Comparison of ENCODE assay signal across 9 mouse cellular contexts in the genomic region with DNA sequence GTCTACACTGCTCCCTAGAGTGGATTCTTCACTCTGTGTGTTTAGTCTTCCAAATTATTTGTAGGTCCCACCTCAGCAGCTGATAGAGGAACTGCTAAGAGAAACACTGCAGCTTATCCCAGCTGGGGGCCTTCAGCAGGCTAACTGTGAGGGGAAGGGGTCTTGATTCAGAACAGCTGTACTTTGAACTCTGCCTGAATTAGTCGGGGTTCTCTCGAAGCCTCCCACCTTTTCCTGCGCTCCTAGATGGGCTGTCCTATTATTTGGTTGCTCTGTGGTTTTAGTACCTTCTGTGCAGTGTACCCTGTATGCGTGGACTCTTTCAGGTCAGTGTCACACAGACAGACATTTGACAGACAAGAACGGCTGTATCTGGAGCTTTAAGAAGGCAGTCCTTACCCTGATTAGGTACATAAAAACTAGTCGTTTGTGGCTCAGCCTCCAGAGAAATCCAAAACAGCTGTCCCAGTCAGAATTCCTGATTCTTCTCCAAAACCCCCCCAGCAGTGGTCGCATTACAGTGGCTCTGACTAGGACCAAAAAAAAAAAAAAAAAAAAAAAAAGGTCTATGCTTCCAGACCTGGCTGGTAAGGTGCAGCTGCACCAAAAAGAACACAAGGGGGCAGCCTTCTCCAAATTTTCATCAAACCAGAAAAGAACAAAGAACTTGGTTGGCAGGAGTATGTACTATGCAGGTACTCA.
A peak's percentile ranks its signal among the peaks of the same experiment; 100 is the strongest.
DNase-seq lines count a peak whose midpoint lies in the region; ATAC-seq and TF ChIP-seq lines count a peak whose summit lies in the region.
"Had no signal": no experiment of that assay in that cellular context is flagged by ENCODE, and none has a peak within 500 bp of the region (broad histone marks: within the 10 kb centered on the region; RNA-seq: fewer than 3 reads in every experiment).

No protein-coding gene starts in this region.

- no peaks in the 10 kb centered on the region for H3K4me1 ChIP-seq in spleen, adult 2 months (ENCODE audit: control insufficient read depth, insufficient read depth, insufficient read length)
- peaks cover 71% of the 10 kb centered on the region for H3K4me1 ChIP-seq in limb, embryonic 10.5 days
- H3K4me1 ChIP-seq in midbrain, postnatal 0 days (ENCODE audit: insufficient read depth, low read length) = no peaks in the 10 kb centered on the region

- TF ChIP-seq POLR2A in spleen, adult 2 months (IDR thresholded peaks at IDR 0.05; ENCODE audit: low read depth, low read length) = no peak

- 72% methylated on average over 7 of the region's 7 CpGs for whole genome bisulfite sequencing in spleen, adult 2 months
- 14% methylated on average over 7 of the region's 7 CpGs for WGBS in limb, embryonic 10.5 days
- WGBS in midbrain, postnatal 0 days = 30% methylated on average over 7 of the region's 7 CpGs

- no peaks in the 10 kb centered on the region for H3K27me3 ChIP-seq in spleen, adult 2 months (ENCODE audit: control insufficient read depth, insufficient read depth, low read length)
- H3K27me3 ChIP-seq in limb, embryonic 10.5 days (ENCODE audit: low read depth, poor library complexity, severe bottlenecking) = no peaks in the 10 kb centered on the region
- H3K27me3 ChIP-seq in midbrain, postnatal 0 days (ENCODE audit: insufficient read depth, low read length) = no peaks in the 10 kb centered on the region

- DNase-seq in spleen, adult 2 months (ENCODE audit: low read depth in 1 of 2, low spot score in 2 of 2) = peak; percentile 21 to 41
- DNase-seq in spleen, adult 12 weeks (ENCODE audit: low spot score) = no peak
- DNase-seq in cerebellum, postnatal 14 days = peak; percentile 70 to 76
- peak; percentile 29 for DNase-seq in heart, adult 8-10 months (ENCODE audit: low spot score)
- DNase-seq in kidney, adult 18-20 months = peak; percentile 49
- peak; percentile 71 for DNase-seq in limb, embryonic 10.5 days (ENCODE audit: low spot score)
- DNase-seq in midbrain, postnatal 0 days (ENCODE audit: low spot score) = peak; percentile 91
- peak; percentile 76 for DNase-seq in thymus, postnatal 0 days (ENCODE audit: low spot score)

- TF ChIP-seq CTCF in spleen, adult 2 months (IDR thresholded peaks at IDR 0.05; ENCODE audit: extremely low read depth, insufficient read depth, insufficient read length, insufficient replicate concordance) = peak; percentile 36; the same call in 1 of the 2 replicates
- peak; percentile 88 for TF ChIP-seq CTCF in midbrain, postnatal 0 days (IDR thresholded peaks at IDR 0.05)

- H3K4me2 ChIP-seq in midbrain, postnatal 0 days (ENCODE audit: low read depth, low read length, poor library complexity, severe bottlenecking) = no peak overlapping the region; the same call in 1 of the 2 replicates

- H3K36me3 ChIP-seq in spleen, adult 2 months (ENCODE audit: control insufficient read depth, insufficient read depth, low read length) = peaks cover 3% of the 10 kb centered on the region; the same call in 1 of the 2 replicates
- peaks cover 12% of the 10 kb centered on the region for H3K36me3 ChIP-seq in limb, embryonic 10.5 days
- no peaks in the 10 kb centered on the region for H3K36me3 ChIP-seq in midbrain, postnatal 0 days (ENCODE audit: insufficient read depth, low read length)

- H3K27ac ChIP-seq in spleen, adult 2 months (ENCODE audit: insufficient read depth, low read length) = no peak overlapping the region
- H3K27ac ChIP-seq in limb, embryonic 10.5 days = peak overlapping the region; percentile 87
- H3K27ac ChIP-seq in midbrain, postnatal 0 days (ENCODE audit: low read depth, low read length) = peak overlapping the region; percentile 60; the same call in 1 of the 2 replicates
- H3K27ac ChIP-seq: macrophage had no signal

- H3K9me3 ChIP-seq in limb, embryonic 10.5 days (replicated peaks) = no peaks in the 10 kb centered on the region
- H3K9me3 ChIP-seq in midbrain, postnatal 0 days (ENCODE audit: low read length) = no peaks in the 10 kb centered on the region

- ATAC-seq in midbrain, postnatal 0 days (ENCODE audit: low FRiP score) = peak; percentile 89

- 0 out of 2 replicates have a peak overlapping the region, but pooled peaks have one; percentile 24 for H3K9ac ChIP-seq in midbrain, postnatal 0 days (replicated peaks; ENCODE audit: low read length, poor library complexity, severe bottlenecking)

- H3K4me3 ChIP-seq in spleen, adult 2 months (ENCODE audit: extremely low read depth, insufficient read depth, insufficient read length) = no peak overlapping the region
- H3K4me3 ChIP-seq in limb, embryonic 10.5 days = peak overlapping the region; percentile 26
- H3K4me3 ChIP-seq in midbrain, postnatal 0 days (ENCODE audit: low read depth, low read length) = no peak overlapping the region
